Mouse (Mus musculus) left cerebral cortex, adult 8-10 months (tissue): Measurements from ENCODE around the gene U2af1l4. TPM values are rescaled to one million over a fixed set of nuclear protein-coding genes. Genes with fewer than 3 reads are reported as not detected.

Experiments
- DNase-seq, 2 experiments: peaks; one replicate each; pipeline ENCODE4 v3.0.0; 2022; ENCODE audit warnings: low spot score in 2 of 2
- microRNA-seq, 2 experiments: library from miRNA; unstranded; fragments of <30 nt; microRNA quantifications; one replicate each; pipeline ENCODE4 v1.2.0; 2022
- total RNA-seq, 4 experiments: library from RNA; stranded (reverse); gene quantifications; 2 replicates each; pipeline ENCODE4 v1.2.4; 2022

The U2af1l4 gene
- total RNA-seq, 4 experiments from 2014 or later: 61.5 to 76.6 (median 71.7) TPM

DNA sequence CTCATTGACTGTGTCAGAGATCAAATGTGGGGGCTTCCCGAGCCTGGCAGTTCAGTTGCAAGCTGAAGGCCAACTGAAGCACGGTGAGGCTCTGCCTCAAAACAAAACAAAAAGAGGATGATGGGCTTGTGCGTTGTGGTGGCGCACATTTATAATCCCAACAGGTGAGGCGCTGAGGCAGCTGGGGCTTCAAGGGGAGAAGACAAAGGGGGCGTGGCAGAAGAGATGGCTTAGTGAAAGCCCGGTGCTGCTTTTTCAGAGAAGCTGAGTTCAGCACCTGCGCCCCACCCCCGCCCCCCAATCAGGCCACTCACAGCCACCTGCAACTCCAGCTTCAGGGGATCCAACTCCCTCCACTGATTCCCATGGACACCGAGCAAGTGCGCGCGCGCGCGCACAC is 45.4 kb downstream of the U2af1l4 start:
- no peak for DNase-seq

GRCm38 (mm10) chr7:30610043-30610442 is 46.9 kb downstream of the U2af1l4 start:
- no peak for DNase-seq

DNA sequence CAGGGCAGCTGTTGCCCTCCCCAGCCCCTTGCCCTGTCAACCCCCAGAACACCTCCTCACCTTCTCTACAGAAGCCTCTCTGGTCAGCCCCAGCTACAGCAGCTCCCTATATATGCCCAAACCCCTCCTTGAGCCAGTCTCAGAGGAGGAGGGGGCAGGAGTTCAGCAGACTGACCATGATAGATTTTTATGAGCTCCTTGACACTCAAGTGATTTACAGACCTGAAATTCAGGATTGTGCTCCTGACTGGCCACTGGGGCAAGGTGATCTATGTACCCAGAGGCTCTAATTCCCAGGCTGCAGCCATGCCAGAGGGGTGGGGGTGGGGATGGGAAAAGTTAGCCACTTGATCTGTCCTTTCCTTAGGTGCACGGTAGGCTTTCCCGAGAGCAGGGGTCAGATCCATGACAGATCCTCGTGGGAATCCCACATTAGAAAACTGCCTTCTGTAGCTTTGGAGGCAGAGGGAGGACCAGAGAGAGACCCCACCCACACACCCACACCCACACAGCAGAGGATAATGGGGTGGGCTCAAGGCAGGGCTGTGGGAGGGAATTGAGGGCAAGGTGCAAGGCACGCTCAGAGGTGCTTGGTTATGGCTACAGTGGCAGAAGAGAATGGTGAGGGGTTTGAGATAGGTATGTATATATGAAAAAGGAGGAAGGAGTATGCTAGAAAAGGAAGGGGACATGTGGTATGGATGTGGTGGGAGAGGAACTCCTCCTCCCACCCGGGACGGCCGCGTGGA is 49.7 kb downstream of the U2af1l4 start, which contains the start of gene Upk1a:
Upk1a (minus strand) TSS at position 194 of the 749 bp plus-strand sequence.
- DNase-seq: no peak

DNA sequence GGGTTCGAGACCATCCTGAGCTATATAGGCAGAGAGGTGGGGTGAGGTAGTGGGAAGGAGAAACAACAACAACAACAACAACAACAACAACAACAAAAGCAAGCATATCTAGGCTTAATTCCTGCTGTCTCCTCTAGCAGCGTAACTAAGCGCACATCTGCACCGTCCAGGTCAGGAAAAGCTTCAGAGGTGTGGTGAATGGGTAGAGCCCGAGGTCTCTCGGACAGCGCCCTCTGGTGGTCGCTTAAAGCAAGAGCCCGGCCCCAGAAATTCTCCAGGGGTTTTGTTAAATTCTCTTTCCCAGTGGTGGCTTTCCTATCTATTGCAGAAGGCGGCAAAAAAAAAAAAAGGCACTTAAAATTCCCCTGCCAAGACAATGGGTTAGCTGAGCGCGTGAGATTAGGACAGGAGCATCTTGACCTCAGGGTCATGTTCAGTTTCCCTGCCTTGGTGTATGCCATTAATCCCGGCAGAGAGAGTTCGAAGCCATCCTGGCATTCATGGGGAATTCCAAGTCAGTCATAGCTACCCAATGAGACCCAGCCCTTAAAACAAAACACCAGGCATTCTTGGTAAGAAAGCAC is 50.5 kb downstream of the U2af1l4 start:
- DNase-seq: no peak

DNA sequence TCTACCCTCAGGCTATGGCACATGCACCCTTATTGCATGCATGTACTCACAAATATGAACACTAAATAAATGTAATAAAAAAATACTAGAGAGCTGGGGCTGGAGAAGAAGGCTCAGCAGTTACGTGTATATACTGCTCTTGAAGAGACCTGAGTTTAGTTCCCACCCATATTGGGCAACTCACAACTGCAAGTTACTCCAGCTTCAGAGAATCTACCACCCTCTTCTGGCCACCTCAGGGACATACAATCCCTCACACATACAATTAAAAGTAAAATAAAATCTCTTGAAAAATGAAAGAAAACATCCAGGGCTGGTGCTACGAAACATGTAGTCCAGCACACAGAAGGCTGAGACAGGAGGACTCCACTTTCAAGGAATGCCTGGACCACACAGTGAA is 51.4 kb downstream of the U2af1l4 start:
- DNase-seq: no peak

Small RNAs within 50 kb of the gene (microRNA-seq; reads per million reads assigned to microRNA genes)
- gene Gm38670 (0.63 to 0.88 reads per million in 2 experiments), gene Mir3569 (0.66 to 1.3 reads per million in 2 experiments)

Other genes starting within 250 kb of the U2af1l4 start
- 10 to 100 TPM in 1 of 4 experiments, 1 to 10 TPM in 3; 7.4 to 10.5 (median 8.8) TPM for gene Syne4, start 248.5 kb upstream of the U2af1l4 start, total RNA-seq
- under 1 TPM in 3 of 4 experiments, not detected in 1; 0.34 to 0.87 (median 0.48) TPM for gene E130208F15Rik, start 241.6 kb upstream of the U2af1l4 start, total RNA-seq
- 10 to 100 TPM in 1 of 4 experiments, 1 to 10 TPM in 3; 8.3 to 10.0 (median 9.0) TPM for gene Sdhaf1, start 239.4 kb upstream of the U2af1l4 start, total RNA-seq
- gene Lrfn3, start 200.5 kb upstream of the U2af1l4 start, total RNA-seq: 10 to 100 TPM; 29.0 to 31.8 (median 31.0) TPM
- gene Tyrobp, start 149.5 kb upstream of the U2af1l4 start, total RNA-seq: 100 to 1,000 TPM in 2 of 4 experiments, 10 to 100 TPM in 2; 25.2 to 334 (median 134) TPM
- gene Hcst, start 143.4 kb upstream of the U2af1l4 start, total RNA-seq: 1 to 10 TPM in 3 of 4 experiments, not detected in 1; 1.4 to 3.0 (median 2.1) TPM
- 1 to 10 TPM; 2.2 to 4.5 (median 2.8) TPM for gene Nfkbid, start 141.6 kb upstream of the U2af1l4 start, total RNA-seq
- 1,000 to 10,000 TPM; 1,239 to 1,309 (median 1,269) TPM for gene Aplp1, start 117.8 kb upstream of the U2af1l4 start, total RNA-seq
- gene Kirrel2, start 105.6 kb upstream of the U2af1l4 start, total RNA-seq: 10 to 100 TPM in 1 of 4 experiments, 1 to 10 TPM in 3; 5.5 to 10.2 (median 7.5) TPM
- under 1 TPM; 0.68 to 0.82 (median 0.75) TPM for gene Nphs1, start 105.0 kb upstream of the U2af1l4 start, total RNA-seq
- not detected for gene Prodh2, start 69.7 kb upstream of the U2af1l4 start, total RNA-seq
- gene Arhgap33, start 28.2 kb upstream of the U2af1l4 start, total RNA-seq: 100 to 1,000 TPM; 177 to 184 (median 178) TPM
- gene Hspb6, start 11.1 kb upstream of the U2af1l4 start, total RNA-seq: 1 to 10 TPM; 5.5 to 8.1 (median 6.4) TPM
- gene Proser3, start 11.0 kb upstream of the U2af1l4 start, total RNA-seq: 1 to 10 TPM; 3.4 to 4.4 (median 4.0) TPM
- gene Lin37, start 3.5 kb upstream of the U2af1l4 start, total RNA-seq: 10 to 100 TPM; 33.8 to 45.0 (median 41.1) TPM
- 1 to 10 TPM; 5.7 to 7.5 (median 6.3) TPM for gene Gm49396, start within 50 bp of the U2af1l4 start, total RNA-seq
- gene Psenen, start 326 bp downstream of the U2af1l4 start, total RNA-seq: 100 to 1,000 TPM in 3 of 4 experiments, 10 to 100 TPM in 1; 97.2 to 102 (median 101) TPM
- 1 to 10 TPM; 2.5 to 3.8 (median 2.8) TPM for gene Igflr1, start 2.1 kb downstream of the U2af1l4 start, total RNA-seq
- gene Kmt2b, start 25.4 kb downstream of the U2af1l4 start, total RNA-seq: 10 to 100 TPM; 43.7 to 52.9 (median 47.6) TPM
- gene Zbtb32, start 35.6 kb downstream of the U2af1l4 start, total RNA-seq: not detected
- gene Upk1a, start 49.5 kb downstream of the U2af1l4 start, total RNA-seq: under 1 TPM in 3 of 4 experiments, not detected in 1; 0.23 to 0.51 (median 0.35) TPM
- gene Cox6b1, start 62.9 kb downstream of the U2af1l4 start, total RNA-seq: 100 to 1,000 TPM; 641 to 753 (median 694) TPM
- gene Etv2, start 72.6 kb downstream of the U2af1l4 start, total RNA-seq: not detected
- 10 to 100 TPM; 57.5 to 68.0 (median 63.6) TPM for gene Rbm42, start 87.0 kb downstream of the U2af1l4 start, total RNA-seq
- 1 to 10 TPM; 5.6 to 9.1 (median 7.3) TPM for gene Haus5, start 101.7 kb downstream of the U2af1l4 start, total RNA-seq
- gene Pmis2, start 108.3 kb downstream of the U2af1l4 start, total RNA-seq: not detected
- not detected for gene 2200002J24Rik, start 135.6 kb downstream of the U2af1l4 start, total RNA-seq
- 1 to 10 TPM in 3 of 4 experiments, under 1 TPM in 1; 0.57 to 2.0 (median 1.6) TPM for gene Atp4a, start 148.9 kb downstream of the U2af1l4 start, total RNA-seq
- gene Tmem147, start 166.2 kb downstream of the U2af1l4 start, total RNA-seq: 100 to 1,000 TPM; 113 to 127 (median 115) TPM
- not detected for gene Gapdhs, start 180.4 kb downstream of the U2af1l4 start, total RNA-seq
- 10 to 100 TPM; 12.0 to 17.3 (median 13.7) TPM for gene Sbsn, start 188.2 kb downstream of the U2af1l4 start, total RNA-seq
- 1 to 10 TPM; 4.1 to 5.2 (median 4.7) TPM for gene Dmkn, start 200.5 kb downstream of the U2af1l4 start, total RNA-seq
- not detected for gene Krtdap, start 224.6 kb downstream of the U2af1l4 start, total RNA-seq